Mouse (Mus musculus): ENCODE measurements around the gene Clmp. TPM values are rescaled to one million over a fixed set of nuclear protein-coding genes. Genes with fewer than 3 reads are reported as not detected.
"Not testable (repeated sequence)": the region's sequence is repeated elsewhere in the genome, so short reads cannot be mapped to it uniquely, and the experiment has no call there.

The Clmp gene
- polyA plus RNA-seq, 1 experiment, result 3.8 TPM

DNA sequence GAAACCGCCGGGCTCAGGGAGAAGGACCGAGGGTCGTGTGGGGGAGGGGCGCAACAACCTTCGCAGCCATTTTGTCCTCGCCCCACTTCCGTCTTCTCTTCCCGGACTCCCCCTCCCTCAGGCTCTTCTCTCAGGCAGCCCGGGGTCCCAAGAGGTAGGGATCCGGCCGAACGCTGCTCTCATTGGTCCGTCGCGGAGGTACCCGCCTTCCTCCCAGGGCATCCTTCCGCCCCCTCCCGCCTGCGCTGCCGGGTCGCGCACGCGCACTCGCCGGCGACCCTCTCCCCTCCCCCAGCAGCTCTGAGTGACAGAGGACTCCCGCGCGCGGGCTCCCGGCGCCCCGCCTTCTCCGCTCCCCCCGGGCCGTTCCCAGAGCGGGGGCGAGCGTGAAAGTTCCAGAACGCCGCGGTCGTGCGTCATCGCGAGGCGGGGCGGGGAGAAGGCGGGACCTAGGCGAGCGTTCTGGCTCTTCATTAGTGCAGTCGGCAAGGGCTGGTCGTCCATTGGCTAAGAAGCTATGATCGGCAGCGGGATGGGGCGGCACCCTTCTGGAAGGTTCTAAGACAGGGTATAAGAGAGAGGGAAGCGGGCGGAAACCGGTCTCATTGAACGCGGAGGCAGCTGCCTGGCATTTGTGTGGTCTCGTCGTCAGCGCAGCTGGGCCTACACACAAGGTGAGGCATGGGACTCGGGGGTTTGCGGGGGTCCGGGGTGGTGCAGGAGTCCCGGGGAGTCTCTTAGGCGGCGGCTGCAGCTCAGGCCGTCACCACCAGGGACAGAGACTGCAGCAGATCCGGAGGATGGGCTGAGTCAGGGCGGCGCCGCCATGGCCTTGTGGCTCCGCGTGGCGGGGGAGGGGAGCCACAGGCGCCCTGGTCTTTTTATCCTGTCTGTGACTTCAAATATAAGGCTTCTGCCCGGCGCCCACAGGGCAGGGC lies 115.2 kb downstream of the Clmp start, which contains the start of gene Hspa8:
Hspa8 (plus strand) TSS at position 310 of the 938 bp plus-strand sequence.
- peak; percentile 76 for TF ChIP-seq E2F4 (IDR thresholded peaks at IDR 0.05; ENCODE audit: insufficient read depth)
- peak in 1 of 3 experiments; percentile 75 for TF ChIP-seq MYOD1 (IDR thresholded peaks at IDR 0.05; ENCODE audit: control insufficient read depth in 1 of 3, insufficient read length in 2 of 3, low read depth in 2 of 3)
- no peak for TF ChIP-seq SRF (IDR thresholded peaks at IDR 0.05; ENCODE audit: control insufficient read depth, insufficient read length, low read depth)
- peak; percentile 27 for TF ChIP-seq REST (IDR thresholded peaks at IDR 0.05; ENCODE audit: insufficient read depth, insufficient read length)
- peak; percentile 95 for TF ChIP-seq POLR2A (IDR thresholded peaks at IDR 0.05; ENCODE audit: insufficient read length, low read depth)
- peak; percentile 98 for TF ChIP-seq POLR2AphosphoS2 (IDR thresholded peaks at IDR 0.05; ENCODE audit: insufficient read length, low read depth)
- no peak for TF ChIP-seq CEBPB (IDR thresholded peaks at IDR 0.05; ENCODE audit: insufficient read depth, poor library complexity, severe bottlenecking)
- no peak for TF ChIP-seq TCF12 (IDR thresholded peaks at IDR 0.05; ENCODE audit: insufficient read depth, poor library complexity, severe bottlenecking)
- no peak for TF ChIP-seq MAX (IDR thresholded peaks at IDR 0.05; ENCODE audit: low read depth)
- peak in 1 of 3 experiments; percentile 69 for TF ChIP-seq MYOG (IDR thresholded peaks at IDR 0.05; ENCODE audit: control insufficient read depth in 1 of 3, insufficient read depth in 1 of 3, insufficient read length in 2 of 3, low read depth in 2 of 3)
- no peak for TF ChIP-seq USF1 (IDR thresholded peaks at IDR 0.05; ENCODE audit: low read depth)
- no peak for TF ChIP-seq TCF3 (IDR thresholded peaks at IDR 0.05; ENCODE audit: insufficient read length, low read depth)
- Histone ChIP-seq H3K4me2 (ENCODE audit: low read depth) (peak within 1 kb of the TSS; percentile 92), H3K4me3 (peak within 1 kb of the TSS; percentile 76), H3ac (ENCODE audit: control insufficient read depth, insufficient read length) (peak within 1 kb of the TSS; percentile 98), H3K27me3 (ENCODE audit: control insufficient read depth, insufficient read depth, insufficient read length) (no peaks in the 10 kb centered on the region), H3K79me2 (ENCODE audit: control insufficient read depth, insufficient read depth) (peaks cover 21% of the 10 kb centered on the region), H3K36me3 (ENCODE audit: control insufficient read depth, insufficient read depth) (peaks cover 17% of the 10 kb centered on the region)

DNA sequence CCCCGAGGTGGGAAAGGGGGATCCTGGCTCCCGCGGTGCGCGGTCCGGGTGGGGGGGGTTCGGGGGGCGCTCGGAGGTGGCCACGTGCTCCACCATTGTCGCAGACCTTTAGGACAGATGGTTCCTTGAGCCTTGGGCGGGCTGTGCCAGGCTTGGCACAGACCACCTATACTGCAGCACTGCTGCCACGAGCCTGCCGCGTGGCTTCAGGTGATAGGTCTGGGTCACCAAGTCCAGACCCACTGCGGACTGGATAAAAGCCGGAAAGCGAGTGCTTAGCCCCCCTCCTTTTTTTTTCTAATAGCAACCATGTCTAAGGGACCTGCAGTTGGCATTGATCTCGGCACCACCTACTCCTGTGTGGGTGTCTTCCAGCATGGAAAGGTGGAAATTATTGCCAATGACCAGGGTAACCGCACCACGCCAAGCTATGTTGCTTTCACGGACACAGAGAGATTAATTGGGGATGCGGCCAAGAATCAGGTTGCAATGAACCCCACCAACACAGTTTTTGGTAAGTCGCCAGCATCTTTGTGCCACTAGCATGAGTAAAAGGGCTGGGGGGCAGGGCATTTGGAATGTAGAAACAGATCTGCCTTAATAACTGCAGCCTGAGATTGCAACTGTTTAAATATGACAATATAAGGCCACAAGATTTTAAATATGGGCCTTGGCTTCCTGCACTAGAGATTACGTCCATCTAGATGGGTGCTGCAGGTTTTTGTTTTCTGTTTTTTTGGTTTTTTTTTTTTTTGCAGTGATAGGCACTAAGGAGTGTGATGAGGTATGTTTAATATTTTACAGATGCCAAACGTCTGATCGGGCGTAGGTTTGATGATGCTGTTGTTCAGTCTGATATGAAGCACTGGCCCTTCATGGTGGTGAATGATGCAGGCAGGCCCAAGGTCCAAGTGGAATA lies 116.1 kb downstream of the Clmp start:
- H3K27me3 ChIP-seq (ENCODE audit: control insufficient read depth, insufficient read depth, insufficient read length), result not testable (repeated sequence)
- H3K36me3 ChIP-seq (ENCODE audit: control insufficient read depth, insufficient read depth), result peaks cover 17% of the 10 kb centered on the region
- H3K4me2 ChIP-seq (ENCODE audit: low read depth), result peak overlapping the region; percentile 84
- peak overlapping the region; percentile 76 for H3K4me3 ChIP-seq
- H3K79me2 ChIP-seq (ENCODE audit: control insufficient read depth, insufficient read depth), result peaks cover 21% of the 10 kb centered on the region
- H3ac ChIP-seq (ENCODE audit: control insufficient read depth, insufficient read length), result peak overlapping the region; percentile 98

DNA sequence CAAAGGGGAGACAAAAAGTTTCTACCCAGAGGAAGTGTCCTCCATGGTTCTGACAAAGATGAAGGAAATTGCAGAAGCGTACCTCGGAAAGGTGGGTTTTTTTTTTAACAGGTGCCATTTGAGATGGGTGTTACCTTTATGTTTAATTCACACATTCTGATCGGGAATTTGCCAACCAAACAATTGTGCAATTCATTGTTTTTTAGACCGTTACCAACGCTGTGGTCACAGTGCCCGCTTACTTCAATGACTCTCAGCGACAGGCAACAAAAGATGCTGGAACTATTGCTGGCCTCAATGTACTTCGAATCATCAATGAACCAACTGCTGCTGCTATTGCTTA lies 116.7 kb downstream of the Clmp start:
- Histone ChIP-seq H3K4me3 (peak overlapping the region; percentile 76), H3K79me2 (ENCODE audit: control insufficient read depth, insufficient read depth) (peaks cover 21% of the 10 kb centered on the region), H3K4me2 (ENCODE audit: low read depth) (peak overlapping the region; percentile 84), H3K36me3 (ENCODE audit: control insufficient read depth, insufficient read depth) (peaks cover 17% of the 10 kb centered on the region)
- H3ac ChIP-seq (ENCODE audit: control insufficient read depth, insufficient read length); H3K27me3 ChIP-seq (ENCODE audit: control insufficient read depth, insufficient read depth, insufficient read length): not testable (repeated sequence)

DNA sequence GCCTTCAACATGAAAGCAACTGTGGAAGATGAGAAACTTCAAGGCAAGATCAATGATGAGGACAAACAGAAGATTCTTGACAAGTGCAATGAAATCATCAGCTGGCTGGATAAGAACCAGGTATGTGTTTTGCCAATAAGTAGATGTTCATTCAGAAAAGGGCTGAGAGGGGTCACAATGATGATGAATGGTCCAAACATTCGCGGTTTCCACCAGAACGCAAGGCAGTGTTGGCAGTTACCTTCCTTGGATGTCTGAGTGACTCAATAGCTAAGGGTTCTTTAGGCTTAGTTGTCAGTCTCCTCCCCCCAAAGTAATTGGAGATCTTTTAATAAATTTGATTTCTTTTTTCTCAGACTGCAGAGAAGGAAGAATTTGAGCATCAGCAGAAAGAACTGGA lies 118.8 kb downstream of the Clmp start:
- peak overlapping the region; percentile 66 for H3K4me2 ChIP-seq (ENCODE audit: low read depth)

GRCm38 (mm10) chr9:40805263-40805662 lies 119.5 kb downstream of the Clmp start:
- TF ChIP-seq TCF3 (IDR thresholded peaks at IDR 0.05; ENCODE audit: insufficient read length, low read depth), result no peak
- TF ChIP-seq POLR2AphosphoS2 (IDR thresholded peaks at IDR 0.05; ENCODE audit: insufficient read length, low read depth), result peak; percentile 73
- Histone ChIP-seq H3K4me2 (ENCODE audit: low read depth) (no peak overlapping the region), H3K4me3 (no peak overlapping the region), H3K79me2 (ENCODE audit: control insufficient read depth, insufficient read depth) (peaks cover 21% of the 10 kb centered on the region), H3K36me3 (ENCODE audit: control insufficient read depth, insufficient read depth) (peaks cover 17% of the 10 kb centered on the region), H3ac (ENCODE audit: control insufficient read depth, insufficient read length) (no peak overlapping the region), H3K27me3 (ENCODE audit: control insufficient read depth, insufficient read depth, insufficient read length) (no peaks in the 10 kb centered on the region)

More for the DNA sequence above, 118.8 kb downstream of the Clmp start:
- peaks cover 21% of the 10 kb centered on the region for H3K79me2 ChIP-seq (ENCODE audit: control insufficient read depth, insufficient read depth)
- TF ChIP-seq POLR2AphosphoS2 (IDR thresholded peaks at IDR 0.05; ENCODE audit: insufficient read length, low read depth), result peak; percentile 50
- H3ac ChIP-seq (ENCODE audit: control insufficient read depth, insufficient read length); H3K27me3 ChIP-seq (ENCODE audit: control insufficient read depth, insufficient read depth, insufficient read length): not testable (repeated sequence)
- peaks cover 17% of the 10 kb centered on the region for H3K36me3 ChIP-seq (ENCODE audit: control insufficient read depth, insufficient read depth)
- peak overlapping the region; percentile 76 for H3K4me3 ChIP-seq

All from myocyte (in vitro differentiated cells).